Mouse (Mus musculus): ENCODE results near the gene Ift81. TPM values are rescaled to one million over a fixed set of nuclear protein-coding genes. Genes with fewer than 3 reads are reported as not detected.

Ift81 gene
- polyA plus RNA-seq, 1 experiment = 5.6 TPM

DNA sequence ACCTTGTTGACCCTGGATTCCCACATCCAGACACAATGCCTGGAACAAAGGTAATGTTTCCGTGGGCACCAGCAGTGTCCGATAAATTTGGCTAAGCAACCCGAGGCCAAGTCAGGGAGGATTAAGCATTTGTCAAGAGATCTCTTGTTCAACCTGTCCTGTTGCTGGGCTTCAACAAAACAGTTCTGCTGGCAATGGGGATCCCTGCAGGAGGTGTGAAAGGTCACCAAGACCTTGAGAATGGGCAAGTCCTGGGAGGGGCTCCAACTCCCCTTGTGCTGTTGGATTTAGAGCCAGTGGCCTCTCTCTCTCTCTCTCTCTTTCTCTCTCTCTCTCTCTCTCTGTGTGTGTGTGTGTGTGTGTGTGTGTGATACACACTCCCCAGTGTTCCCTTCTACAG, 90.1 kb downstream of the Ift81 start:
- H3ac ChIP-seq (ENCODE audit: control insufficient read depth, insufficient read length) = no peak overlapping the region
- no peak overlapping the region for H3K4me3 ChIP-seq
- no peaks in the 10 kb centered on the region for H3K27me3 ChIP-seq (ENCODE audit: control insufficient read depth, insufficient read depth, insufficient read length)
- no peaks in the 10 kb centered on the region for H3K79me2 ChIP-seq (ENCODE audit: control insufficient read depth, insufficient read depth)
- no peak overlapping the region for H3K4me2 ChIP-seq (ENCODE audit: low read depth)
- TF ChIP-seq USF1 (IDR thresholded peaks at IDR 0.05; ENCODE audit: low read depth) (no peak), TCF12 (IDR thresholded peaks at IDR 0.05; ENCODE audit: insufficient read depth, poor library complexity, severe bottlenecking) (no peak), TCF3 (IDR thresholded peaks at IDR 0.05; ENCODE audit: insufficient read length, low read depth) (no peak), MYOG (IDR thresholded peaks at IDR 0.05; ENCODE audit: control insufficient read depth in 1 of 3, insufficient read depth in 1 of 3, insufficient read length in 2 of 3, low read depth in 2 of 3) (no peak), POLR2A (IDR thresholded peaks at IDR 0.05; ENCODE audit: insufficient read length, low read depth) (no peak), MAX (IDR thresholded peaks at IDR 0.05; ENCODE audit: low read depth) (no peak), REST (IDR thresholded peaks at IDR 0.05; ENCODE audit: insufficient read depth, insufficient read length) (no peak), CEBPB (IDR thresholded peaks at IDR 0.05; ENCODE audit: insufficient read depth, poor library complexity, severe bottlenecking) (no peak), POLR2AphosphoS2 (IDR thresholded peaks at IDR 0.05; ENCODE audit: insufficient read length, low read depth) (no peak), MYOD1 (IDR thresholded peaks at IDR 0.05; ENCODE audit: control insufficient read depth in 1 of 3, insufficient read length in 2 of 3, low read depth in 2 of 3) (no peak), SRF (IDR thresholded peaks at IDR 0.05; ENCODE audit: control insufficient read depth, insufficient read length, low read depth) (no peak), E2F4 (IDR thresholded peaks at IDR 0.05; ENCODE audit: insufficient read depth) (no peak)
- H3K36me3 ChIP-seq (ENCODE audit: control insufficient read depth, insufficient read depth) = no peaks in the 10 kb centered on the region

DNA sequence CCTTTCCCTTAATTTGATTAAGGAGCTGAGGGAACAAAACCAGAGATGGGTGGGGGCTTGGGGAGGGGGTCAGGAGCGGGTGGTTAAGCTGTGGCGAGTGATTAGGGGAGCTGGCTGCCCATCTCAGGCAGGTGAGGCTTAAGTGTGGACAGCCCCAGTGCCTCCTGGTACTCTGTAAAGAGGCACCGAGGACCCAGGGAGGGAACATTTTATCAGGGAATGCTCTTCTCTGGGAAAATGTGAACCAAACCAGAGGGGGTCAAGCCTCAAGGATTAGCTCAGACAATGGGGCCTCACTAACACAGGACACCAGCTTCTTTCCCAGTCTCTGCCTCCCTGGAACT, 93.2 kb downstream of the Ift81 start:
- Histone ChIP-seq H3K27me3 (ENCODE audit: control insufficient read depth, insufficient read depth, insufficient read length) (no peaks in the 10 kb centered on the region), H3K79me2 (ENCODE audit: control insufficient read depth, insufficient read depth) (no peaks in the 10 kb centered on the region), H3K4me2 (ENCODE audit: low read depth) (no peak overlapping the region), H3K36me3 (ENCODE audit: control insufficient read depth, insufficient read depth) (no peaks in the 10 kb centered on the region), H3ac (ENCODE audit: control insufficient read depth, insufficient read length) (no peak overlapping the region), H3K4me3 (no peak overlapping the region)
- no peak for TF ChIP-seq E2F4 (IDR thresholded peaks at IDR 0.05; ENCODE audit: insufficient read depth)
- no peak for TF ChIP-seq SRF (IDR thresholded peaks at IDR 0.05; ENCODE audit: control insufficient read depth, insufficient read length, low read depth)
- no peak for TF ChIP-seq REST (IDR thresholded peaks at IDR 0.05; ENCODE audit: insufficient read depth, insufficient read length)
- no peak for TF ChIP-seq POLR2AphosphoS2 (IDR thresholded peaks at IDR 0.05; ENCODE audit: insufficient read length, low read depth)
- no peak for TF ChIP-seq CEBPB (IDR thresholded peaks at IDR 0.05; ENCODE audit: insufficient read depth, poor library complexity, severe bottlenecking)
- no peak for TF ChIP-seq MYOG (IDR thresholded peaks at IDR 0.05; ENCODE audit: control insufficient read depth in 1 of 3, insufficient read depth in 1 of 3, insufficient read length in 2 of 3, low read depth in 2 of 3)
- no peak for TF ChIP-seq MAX (IDR thresholded peaks at IDR 0.05; ENCODE audit: low read depth)
- no peak for TF ChIP-seq POLR2A (IDR thresholded peaks at IDR 0.05; ENCODE audit: insufficient read length, low read depth)
- no peak for TF ChIP-seq USF1 (IDR thresholded peaks at IDR 0.05; ENCODE audit: low read depth)
- no peak for TF ChIP-seq TCF12 (IDR thresholded peaks at IDR 0.05; ENCODE audit: insufficient read depth, poor library complexity, severe bottlenecking)
- no peak for TF ChIP-seq MYOD1 (IDR thresholded peaks at IDR 0.05; ENCODE audit: control insufficient read depth in 1 of 3, insufficient read length in 2 of 3, low read depth in 2 of 3)
- no peak for TF ChIP-seq TCF3 (IDR thresholded peaks at IDR 0.05; ENCODE audit: insufficient read length, low read depth)

DNA sequence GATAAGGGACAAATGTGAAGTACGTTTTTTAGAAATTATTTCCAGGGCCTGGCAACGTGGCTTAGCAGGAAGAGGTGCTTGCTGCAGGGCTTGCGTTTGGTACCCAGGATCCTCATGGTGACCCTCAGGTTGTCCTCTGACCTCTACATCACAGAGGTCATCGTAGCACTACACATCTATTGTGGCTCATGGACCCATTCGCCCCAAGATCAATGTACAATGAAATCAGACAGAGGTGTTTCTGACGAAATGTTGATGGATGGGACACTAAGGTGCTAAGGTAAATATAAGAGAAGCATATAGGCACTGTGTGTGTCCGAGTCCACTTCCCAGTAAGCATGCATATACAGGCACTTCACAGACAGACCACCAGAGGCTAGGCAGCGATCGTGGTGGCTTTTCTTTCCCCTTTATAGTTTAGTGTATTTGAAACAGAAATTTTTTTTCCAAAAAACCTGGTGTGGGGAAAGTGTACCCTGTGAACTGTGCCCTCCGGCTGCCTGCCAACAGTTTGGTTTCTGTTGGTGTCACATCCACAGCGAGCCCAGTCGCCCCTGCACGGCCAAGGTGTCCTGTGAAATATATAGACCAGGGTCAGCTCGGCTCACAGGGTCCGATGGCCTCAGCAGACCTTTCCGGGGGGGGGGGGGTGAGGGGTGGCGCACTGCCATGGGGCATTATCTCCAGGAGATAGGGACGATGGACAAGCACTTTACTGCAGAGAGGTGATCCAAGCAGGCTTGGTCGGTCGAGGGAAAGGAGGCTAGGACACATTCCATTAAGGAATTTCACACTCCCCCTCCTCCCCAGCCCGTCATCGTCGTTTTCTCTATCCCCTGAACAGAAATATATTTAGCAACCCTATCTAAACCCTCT, 93.8 kb downstream of the Ift81 start:
- H3K4me2 ChIP-seq (ENCODE audit: low read depth) = no peak overlapping the region
- TF ChIP-seq TCF12 (IDR thresholded peaks at IDR 0.05; ENCODE audit: insufficient read depth, poor library complexity, severe bottlenecking) (no peak), POLR2A (IDR thresholded peaks at IDR 0.05; ENCODE audit: insufficient read length, low read depth) (no peak), MYOD1 (IDR thresholded peaks at IDR 0.05; ENCODE audit: control insufficient read depth in 1 of 3, insufficient read length in 2 of 3, low read depth in 2 of 3) (no peak), USF1 (IDR thresholded peaks at IDR 0.05; ENCODE audit: low read depth) (no peak), MYOG (IDR thresholded peaks at IDR 0.05; ENCODE audit: control insufficient read depth in 1 of 3, insufficient read depth in 1 of 3, insufficient read length in 2 of 3, low read depth in 2 of 3) (no peak), REST (IDR thresholded peaks at IDR 0.05; ENCODE audit: insufficient read depth, insufficient read length) (no peak), CEBPB (IDR thresholded peaks at IDR 0.05; ENCODE audit: insufficient read depth, poor library complexity, severe bottlenecking) (no peak), SRF (IDR thresholded peaks at IDR 0.05; ENCODE audit: control insufficient read depth, insufficient read length, low read depth) (no peak), TCF3 (IDR thresholded peaks at IDR 0.05; ENCODE audit: insufficient read length, low read depth) (no peak), MAX (IDR thresholded peaks at IDR 0.05; ENCODE audit: low read depth) (no peak), POLR2AphosphoS2 (IDR thresholded peaks at IDR 0.05; ENCODE audit: insufficient read length, low read depth) (no peak), E2F4 (IDR thresholded peaks at IDR 0.05; ENCODE audit: insufficient read depth) (no peak)
- H3K4me3 ChIP-seq = no peak overlapping the region
- H3K27me3 ChIP-seq (ENCODE audit: control insufficient read depth, insufficient read depth, insufficient read length) = no peaks in the 10 kb centered on the region
- no peak overlapping the region for H3ac ChIP-seq (ENCODE audit: control insufficient read depth, insufficient read length)
- no peaks in the 10 kb centered on the region for H3K79me2 ChIP-seq (ENCODE audit: control insufficient read depth, insufficient read depth)
- H3K36me3 ChIP-seq (ENCODE audit: control insufficient read depth, insufficient read depth) = no peaks in the 10 kb centered on the region

DNA sequence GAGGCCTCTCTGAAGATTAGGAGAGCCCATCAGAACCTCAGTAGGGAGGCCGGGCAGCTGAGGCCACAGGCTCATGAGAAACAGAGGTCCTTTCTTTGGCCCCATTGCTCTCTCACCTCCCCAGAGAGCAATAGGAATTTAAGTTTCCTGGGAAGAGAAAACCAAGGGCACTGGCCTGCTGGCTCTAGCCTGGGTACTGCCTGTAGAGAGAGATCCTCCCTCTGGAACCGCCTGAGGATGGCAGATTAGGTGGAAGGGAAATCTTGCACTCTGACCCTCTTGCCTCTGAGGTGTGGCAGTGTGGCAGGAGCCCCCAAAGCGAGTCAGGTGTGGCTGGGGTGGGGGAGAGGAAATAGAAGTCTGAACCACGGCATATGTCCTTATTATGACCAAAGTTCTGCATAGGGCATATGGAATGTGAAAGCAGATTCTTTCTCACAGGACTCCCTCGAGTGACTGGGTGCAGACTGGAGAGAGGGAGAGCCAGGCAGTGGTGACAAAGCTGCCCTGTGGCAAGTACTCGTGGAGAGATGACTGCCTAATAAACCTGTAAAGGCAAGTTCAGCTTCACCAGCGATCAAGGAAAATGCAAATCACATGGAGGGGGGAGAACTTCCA, 95.2 kb downstream of the Ift81 start:
- H3K27me3 ChIP-seq (ENCODE audit: control insufficient read depth, insufficient read depth, insufficient read length) = no peaks in the 10 kb centered on the region
- H3ac ChIP-seq (ENCODE audit: control insufficient read depth, insufficient read length) = no peak overlapping the region
- H3K4me2 ChIP-seq (ENCODE audit: low read depth) = no peak overlapping the region
- TF ChIP-seq USF1 (IDR thresholded peaks at IDR 0.05; ENCODE audit: low read depth) (no peak), MYOG (IDR thresholded peaks at IDR 0.05; ENCODE audit: control insufficient read depth in 1 of 3, insufficient read depth in 1 of 3, insufficient read length in 2 of 3, low read depth in 2 of 3) (no peak), REST (IDR thresholded peaks at IDR 0.05; ENCODE audit: insufficient read depth, insufficient read length) (no peak), MAX (IDR thresholded peaks at IDR 0.05; ENCODE audit: low read depth) (no peak), MYOD1 (IDR thresholded peaks at IDR 0.05; ENCODE audit: control insufficient read depth in 1 of 3, insufficient read length in 2 of 3, low read depth in 2 of 3) (no peak), TCF12 (IDR thresholded peaks at IDR 0.05; ENCODE audit: insufficient read depth, poor library complexity, severe bottlenecking) (no peak), POLR2AphosphoS2 (IDR thresholded peaks at IDR 0.05; ENCODE audit: insufficient read length, low read depth) (no peak), SRF (IDR thresholded peaks at IDR 0.05; ENCODE audit: control insufficient read depth, insufficient read length, low read depth) (no peak), TCF3 (IDR thresholded peaks at IDR 0.05; ENCODE audit: insufficient read length, low read depth) (no peak), E2F4 (IDR thresholded peaks at IDR 0.05; ENCODE audit: insufficient read depth) (no peak), POLR2A (IDR thresholded peaks at IDR 0.05; ENCODE audit: insufficient read length, low read depth) (no peak)
- H3K4me3 ChIP-seq = no peak overlapping the region
- H3K79me2 ChIP-seq (ENCODE audit: control insufficient read depth, insufficient read depth) = no peaks in the 10 kb centered on the region
- H3K36me3 ChIP-seq (ENCODE audit: control insufficient read depth, insufficient read depth) = no peaks in the 10 kb centered on the region
